Mouse (Mus musculus): ENCODE measurements at regions not wholly inside any gene's neighbourhood (a gene's known extent, or its start where the extent isn't known, plus 50 kb on each side); places are given as distances from the start of the nearest gene placed in this dataset.

DNA sequence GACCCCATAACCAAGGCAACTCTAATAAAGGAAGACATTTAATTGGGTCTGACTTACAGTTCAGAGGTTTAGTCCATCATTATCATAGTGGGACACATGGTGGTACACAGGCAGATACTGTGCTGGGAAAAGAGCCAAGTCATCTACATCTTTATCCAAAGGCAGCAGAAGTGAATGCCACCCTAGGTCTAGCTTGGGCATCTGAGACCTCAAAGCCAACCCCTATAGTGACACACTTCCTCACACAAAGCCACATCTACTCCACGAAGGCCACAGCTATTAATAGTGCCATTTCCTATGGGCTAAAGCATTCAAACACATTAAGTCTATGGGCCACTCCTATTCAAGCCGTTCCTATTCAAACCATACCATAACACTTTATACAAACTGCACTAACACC, 483.8 kb downstream of the Bnc2 start:
- Histone ChIP-seq H3K4me1 (ENCODE audit: control insufficient read depth in 1 of 2, insufficient read depth in 2 of 2) (no peaks in the 10 kb centered on the region), H3K9ac (ENCODE audit: insufficient read depth, low read depth) (no peak overlapping the region), H3K4me2 (ENCODE audit: insufficient read depth, low read depth, poor library complexity, severe bottlenecking) (no peak overlapping the region), H3K4me3 (replicated peaks in 1 of 3; ENCODE audit: low read depth in 2 of 3, low read length in 2 of 3, poor library complexity in 1 of 3) (no peak overlapping the region), H3K79me2 (replicated peaks; ENCODE audit: control insufficient read depth, extremely low read depth, insufficient read depth, poor library complexity, severe bottlenecking) (no peaks in the 10 kb centered on the region), H3K27me3 (replicated peaks) (no peaks in the 10 kb centered on the region), H3K27ac (ENCODE audit: insufficient read depth, low read depth) (no peak overlapping the region), H3K36me3 (replicated peaks in 1 of 2; ENCODE audit: control insufficient read depth in 1 of 2, insufficient read depth in 1 of 2, low read length in 1 of 2) (no peaks in the 10 kb centered on the region), H3K9me3 (replicated peaks; ENCODE audit: low read length) (peaks cover 97% of the 10 kb centered on the region)
- TF ChIP-seq MAX (IDR thresholded peaks at IDR 0.05; ENCODE audit: low read length) (no peak), ETS1 (conservative IDR thresholded peaks at IDR 0.05; ENCODE audit: low read depth, low read length) (no peak), CTCF (conservative IDR thresholded peaks at IDR 0.05 in 1 of 2, IDR thresholded peaks at IDR 0.05 in 1 of 2; ENCODE audit: low read depth in 2 of 2, low read length in 2 of 2) (no peak), JUND (conservative IDR thresholded peaks at IDR 0.05; ENCODE audit: low read depth, low read length) (no peak), ZMIZ1 (IDR thresholded peaks at IDR 0.05; ENCODE audit: low read depth, low read length) (no peak), RAD21 (IDR thresholded peaks at IDR 0.05; ENCODE audit: low read depth, low read length) (no peak), TCF12 (IDR thresholded peaks at IDR 0.05; ENCODE audit: low read depth, low read length) (no peak), ZC3H11A (IDR thresholded peaks at IDR 0.05; ENCODE audit: low read depth, low read length) (no peak), RCOR1 (conservative IDR thresholded peaks at IDR 0.05; ENCODE audit: low read depth, low read length) (no peak), POLR2A (IDR thresholded peaks at IDR 0.05; ENCODE audit: low read depth, low read length) (no peak), JUN (IDR thresholded peaks at IDR 0.05; ENCODE audit: insufficient read depth, low read depth, low read length) (no peak), BHLHE40 (IDR thresholded peaks at IDR 0.05; ENCODE audit: low read depth, low read length) (no peak), UBTF (IDR thresholded peaks at IDR 0.05; ENCODE audit: low read depth, low read length) (no peak), SMC3 (IDR thresholded peaks at IDR 0.05; ENCODE audit: low read depth, low read length) (no peak)
- in situ Hi-C loops (cut with MboI; ENCODE audit: low pct_ligation_motif_present, low pct_unique_long_range_greater_than_20kb, low sequenced_read_pairs) = no loop called here
- dilution Hi-C loops (cut with MboI; ENCODE audit: extremely low pct_ligation_motif_present, extremely low pct_unique_long_range_greater_than_20kb, low sequenced_read_pairs) = no loop called here
- no peak for DNase-seq (ENCODE audit: extremely low read depth)

- Histone ChIP-seq H3K4me1 (ENCODE audit: control insufficient read depth in 1 of 2, insufficient read depth in 2 of 2) (no peaks in the 10 kb centered on the region), H3K27ac (ENCODE audit: insufficient read depth, low read depth) (no peak overlapping the region), H3K27me3 (replicated peaks) (no peaks in the 10 kb centered on the region), H3K4me2 (ENCODE audit: insufficient read depth, low read depth, poor library complexity, severe bottlenecking) (no peak overlapping the region), H3K9ac (ENCODE audit: insufficient read depth, low read depth) (no peak overlapping the region), H3K4me3 (replicated peaks in 1 of 3; ENCODE audit: low read depth in 2 of 3, low read length in 2 of 3, poor library complexity in 1 of 3) (no peak overlapping the region), H3K79me2 (replicated peaks; ENCODE audit: control insufficient read depth, extremely low read depth, insufficient read depth, poor library complexity, severe bottlenecking) (no peaks in the 10 kb centered on the region), H3K36me3 (replicated peaks in 1 of 2; ENCODE audit: control insufficient read depth in 1 of 2, insufficient read depth in 1 of 2, low read length in 1 of 2) (no peaks in the 10 kb centered on the region), H3K9me3 (replicated peaks; ENCODE audit: low read length) (peaks cover 97% of the 10 kb centered on the region)
- dilution Hi-C loops (cut with MboI; ENCODE audit: extremely low pct_ligation_motif_present, extremely low pct_unique_long_range_greater_than_20kb, low sequenced_read_pairs) (no loop called here), in situ Hi-C loops (cut with MboI; ENCODE audit: low pct_ligation_motif_present, low pct_unique_long_range_greater_than_20kb, low sequenced_read_pairs) (no loop called here)
- DNase-seq (ENCODE audit: extremely low read depth) = no peak
- TF ChIP-seq KAT2A (IDR thresholded peaks at IDR 0.05; ENCODE audit: insufficient replicate concordance, low read length) (no peak), JUND (conservative IDR thresholded peaks at IDR 0.05; ENCODE audit: low read depth, low read length) (no peak), POLR2AphosphoS2 (IDR thresholded peaks at IDR 0.05; ENCODE audit: low read depth, low read length) (no peak), CHD2 (IDR thresholded peaks at IDR 0.05; ENCODE audit: low read length) (no peak), ELF1 (IDR thresholded peaks at IDR 0.05; ENCODE audit: low read depth, low read length) (no peak), RAD21 (IDR thresholded peaks at IDR 0.05; ENCODE audit: low read depth, low read length) (no peak), SMC3 (IDR thresholded peaks at IDR 0.05; ENCODE audit: low read depth, low read length) (no peak), ZC3H11A (IDR thresholded peaks at IDR 0.05; ENCODE audit: low read depth, low read length) (no peak), EP300 (IDR thresholded peaks at IDR 0.05; ENCODE audit: low read length) (no peak), UBTF (IDR thresholded peaks at IDR 0.05; ENCODE audit: low read depth, low read length) (no peak), CHD1 (IDR thresholded peaks at IDR 0.05; ENCODE audit: low read depth, low read length) (no peak), BHLHE40 (IDR thresholded peaks at IDR 0.05; ENCODE audit: low read depth, low read length) (no peak), PAX5 (IDR thresholded peaks at IDR 0.05; ENCODE audit: low read length) (no peak)
These were observed 482.8 kb downstream of the Bnc2 start for GRCm38 (mm10) chr4:84192301-84192700.
